Mouse (Mus musculus) heart, postnatal 14 days (tissue): ENCODE measurements at regions not wholly inside any gene's neighbourhood (a gene's known extent, or its start where the extent isn't known, plus 50 kb on each side); places are given as distances from the start of the nearest gene placed in this dataset.
"Not testable (repeated sequence)": the region's sequence is repeated elsewhere in the genome, so short reads cannot be mapped to it uniquely, and the experiment has no call there.

Source experiments
- DNase-seq, 2 experiments: peaks; one replicate each; pipeline ENCODE4 v3.0.0; 2021 to 2022
- intact Hi-C: fragments of 180-260 bp; cut with DNase I; formaldehyde crosslinking; loops from one replicate; pipeline ENCODE4 v1.15.1; 2025

- intact Hi-C loops = no loop called here
Measured at GRCm38 (mm10) chr12:107182091-107182655, 306.3 kb upstream of the 3110018I06Rik start.

GRCm38 (mm10) chr12:107183283-107183682 lies 305.1 kb upstream of the 3110018I06Rik start:
- intact Hi-C loops = no loop called here
- DNase-seq = no peak

More at GRCm38 (mm10) chr12:107182091-107182655, 306.3 kb upstream of the 3110018I06Rik start:
- no peak for DNase-seq

- intact Hi-C loops = no loop called here
- DNase-seq = no peak
Measured at GRCm38 (mm10) chr12:107184426-107184825, 304.0 kb upstream of the 3110018I06Rik start.

GRCm38 (mm10) chr12:107186361-107186760 lies 302.1 kb upstream of the 3110018I06Rik start:
- intact Hi-C loops = no loop called here
- no peak for DNase-seq

GRCm38 (mm10) chr12:107188055-107188454 lies 300.4 kb upstream of the 3110018I06Rik start:
- intact Hi-C loops = no loop called here
- no peak for DNase-seq

GRCm38 (mm10) chr12:107198389-107199018 lies 289.9 kb upstream of the 3110018I06Rik start:
- no peak for DNase-seq
- intact Hi-C loops = no loop called here

- DNase-seq = no peak
- intact Hi-C loops = no loop called here
Measured at GRCm38 (mm10) chr12:107200903-107201302, 287.5 kb upstream of the 3110018I06Rik start.

- intact Hi-C loops, DNase-seq: not testable (repeated sequence)
Measured at GRCm38 (mm10) chr12:107208826-107209225, 279.6 kb upstream of the 3110018I06Rik start.

- intact Hi-C loops = no loop called here
Measured at GRCm38 (mm10) chr12:107212826-107213225, 275.6 kb upstream of the 3110018I06Rik start.

GRCm38 (mm10) chr12:107216119-107216518 lies 272.3 kb upstream of the 3110018I06Rik start:
- intact Hi-C loops = no loop called here

More at GRCm38 (mm10) chr12:107212826-107213225, 275.6 kb upstream of the 3110018I06Rik start:
- DNase-seq = no peak

GRCm38 (mm10) chr12:107221276-107221970 lies 267.0 kb upstream of the 3110018I06Rik start:
- DNase-seq = no peak
- intact Hi-C loops = no loop called here

More at GRCm38 (mm10) chr12:107216119-107216518, 272.3 kb upstream of the 3110018I06Rik start:
- DNase-seq = no peak

GRCm38 (mm10) chr12:107222106-107222505 lies 266.3 kb upstream of the 3110018I06Rik start:
- intact Hi-C loops = no loop called here
- DNase-seq = no peak

- intact Hi-C loops = no loop called here
- no peak for DNase-seq
Measured at GRCm38 (mm10) chr12:107230097-107230496, 258.3 kb upstream of the 3110018I06Rik start.

- intact Hi-C loops = no loop called here
- DNase-seq = no peak
Measured at GRCm38 (mm10) chr12:107231629-107232028, 256.8 kb upstream of the 3110018I06Rik start.

- intact Hi-C loops = no loop called here
- DNase-seq = no peak
Measured at GRCm38 (mm10) chr12:107250747-107251470, 237.5 kb upstream of the 3110018I06Rik start.

- DNase-seq = no peak
- intact Hi-C loops = no loop called here
Measured at GRCm38 (mm10) chr12:107251981-107252380, 236.5 kb upstream of the 3110018I06Rik start.

GRCm38 (mm10) chr12:107262076-107262475 lies 226.4 kb upstream of the 3110018I06Rik start:
- intact Hi-C loops = no loop called here
- no peak for DNase-seq

- intact Hi-C loops = no loop called here
- no peak for DNase-seq
Measured at GRCm38 (mm10) chr12:107262516-107262915, 225.9 kb upstream of the 3110018I06Rik start.

GRCm38 (mm10) chr12:107266696-107267095 lies 221.7 kb upstream of the 3110018I06Rik start:
- DNase-seq = no peak
- intact Hi-C loops = no loop called here

GRCm38 (mm10) chr12:107285622-107286021 lies 202.8 kb upstream of the 3110018I06Rik start:
- intact Hi-C loops = no loop called here

GRCm38 (mm10) chr12:107291377-107291776 lies 197.1 kb upstream of the 3110018I06Rik start:
- intact Hi-C loops = no loop called here
- no peak for DNase-seq

More at GRCm38 (mm10) chr12:107285622-107286021, 202.8 kb upstream of the 3110018I06Rik start:
- no peak for DNase-seq
